Mouse (Mus musculus): Measurements from ENCODE around the gene Zfp541. TPM values are rescaled to one million over a fixed set of nuclear protein-coding genes. Genes with fewer than 3 reads are reported as not detected.

Zfp541 gene
- total RNA-seq, 2 experiments from 2014 or later, result 0.50 TPM

Other genes with a start within 250 kb of the Zfp541 start
- gene Obox6, start 222.1 kb upstream of the Zfp541 start, total RNA-seq (2021), result not detected
- gene Crx, start 181.8 kb upstream of the Zfp541 start, total RNA-seq (2021), result not detected
- gene Crxos, start 179.2 kb upstream of the Zfp541 start, total RNA-seq (2021), result not detected
- gene Selenow, start 139.4 kb upstream of the Zfp541 start, total RNA-seq (2021), result 1,000 to 10,000 TPM; 1,337 to 1,417 TPM
- 100 to 1,000 TPM in 1 of 2 experiments, 10 to 100 TPM in 1; 98.5 to 104 TPM for gene Nop53, start 115.7 kb upstream of the Zfp541 start, total RNA-seq (2021)
- 1 to 10 TPM; 4.7 to 8.4 TPM for gene Ehd2, start 94.2 kb upstream of the Zfp541 start, total RNA-seq (2021)
- gene Bicra, start 13.9 kb upstream of the Zfp541 start, total RNA-seq (2021), result 10 to 100 TPM; 12.6 to 14.3 TPM
- gene Napa, start 36.6 kb downstream of the Zfp541 start, total RNA-seq (2021), result 100 to 1,000 TPM; 264 to 272 TPM
- gene Kptn, start 58.1 kb downstream of the Zfp541 start, total RNA-seq (2021), result 10 to 100 TPM; 36.0 to 42.7 TPM
- 100 to 1,000 TPM; 263 to 264 TPM for gene Slc8a2, start 68.0 kb downstream of the Zfp541 start, total RNA-seq (2021)
- gene Meis3, start 113.3 kb downstream of the Zfp541 start, total RNA-seq (2021), result 10 to 100 TPM; 33.3 to 43.5 TPM
- 10 to 100 TPM in 1 of 2 experiments, 1 to 10 TPM in 1; 9.5 to 11.1 TPM for gene Dhx34, start 160.2 kb downstream of the Zfp541 start, total RNA-seq (2021)
- gene C5ar2, start 182.3 kb downstream of the Zfp541 start, total RNA-seq (2021), result under 1 TPM; 0.71 to 0.87 TPM
- gene C5ar1, start 197.7 kb downstream of the Zfp541 start, total RNA-seq (2021), result 1 to 10 TPM in 1 of 2 experiments, under 1 TPM in 1; 0.78 to 2.2 TPM
- gene Inafm1, start 211.8 kb downstream of the Zfp541 start, total RNA-seq (2021), result 10 to 100 TPM; 32.5 to 34.8 TPM
- gene Ccdc9, start 225.0 kb downstream of the Zfp541 start, total RNA-seq (2021), result 10 to 100 TPM; 81.6 to 86.9 TPM
- gene Bbc3, start 246.6 kb downstream of the Zfp541 start, total RNA-seq (2021), result 10 to 100 TPM in 1 of 2 experiments, 1 to 10 TPM in 1; 9.2 to 10.9 TPM

Measured in left cerebral cortex, postnatal 25 days (tissue).